Mouse (Mus musculus) midbrain, embryonic 15.5 days (tissue): ENCODE data around the gene Palmd. TPM values are rescaled to one million over a fixed set of nuclear protein-coding genes. Genes with fewer than 3 reads are reported as not detected.
A peak's percentile ranks its signal among the peaks of the same experiment; 100 is the strongest.

Source experiments
- ATAC-seq: fragments of 200-750 bp; cut with Nextera tagmentation; replicated peaks from 2 replicates; pipeline ENCODE4 v1.8.0; 2017; ENCODE audit warnings: moderate TSS enrichment
- H3K27ac ChIP-seq: fragments of 300-500 bp; sonication (generic); 2 replicates; pipeline ENCODE4 v1.5.1; 2015; ENCODE audit warnings: mild to moderate bottlenecking, inconsistent platforms
- H3K27me3 ChIP-seq: fragments of 300-500 bp; sonication (generic); replicated peaks from 2 replicates; pipeline ENCODE4 v1.6.1; 2015; ENCODE audit warnings: inconsistent platforms
- H3K36me3 ChIP-seq: fragments of 300-500 bp; sonication (generic); replicated peaks from 2 replicates; pipeline ENCODE4 v1.6.1; 2015; ENCODE audit warnings: inconsistent platforms
- H3K4me1 ChIP-seq: fragments of 300-500 bp; sonication (generic); 2 replicates; pipeline ENCODE4 v1.6.1; 2015; ENCODE audit warnings: inconsistent platforms
- H3K4me2 ChIP-seq: fragments of 300-500 bp; sonication (generic); 2 replicates; pipeline ENCODE4 v1.6.1; 2015; ENCODE audit warnings: inconsistent platforms, mild to moderate bottlenecking, moderate library complexity
- H3K4me3 ChIP-seq: fragments of 300-500 bp; sonication (generic); 2 replicates; pipeline ENCODE4 v1.5.1; 2015; ENCODE audit warnings: mild to moderate bottlenecking, inconsistent platforms
- H3K9ac ChIP-seq: fragments of 300-500 bp; sonication (generic); 2 replicates; pipeline ENCODE4 v1.6.1; 2015; ENCODE audit warnings: mild to moderate bottlenecking, inconsistent platforms
- H3K9me3 ChIP-seq: fragments of 300-500 bp; sonication (generic); 2 replicates; pipeline ENCODE4 v1.6.1; 2016; ENCODE audit warnings: inconsistent platforms
- WGBS: fragments of 180-500 bp; shearing (Covaris S2); methylation state at CpG from one replicate; pipeline ENCODE4 v1.1.7; 2015; ENCODE audit warnings: mixed read lengths; 5-methylcytosine and 5-hydroxymethylcytosine counted together
- polyA plus RNA-seq: library from polyadenylated mRNA; unstranded; fragments of >200 nt; fragmentation: Nextera tagmentation; extraction: Ambion mirVana; gene quantifications from 2 replicates; pipeline ENCODE4 v1.2.1, GENCODE M21; 2015

Palmd gene
- polyA plus RNA-seq, 1 experiment from 2014 or later, result 10.5 TPM

DNA sequence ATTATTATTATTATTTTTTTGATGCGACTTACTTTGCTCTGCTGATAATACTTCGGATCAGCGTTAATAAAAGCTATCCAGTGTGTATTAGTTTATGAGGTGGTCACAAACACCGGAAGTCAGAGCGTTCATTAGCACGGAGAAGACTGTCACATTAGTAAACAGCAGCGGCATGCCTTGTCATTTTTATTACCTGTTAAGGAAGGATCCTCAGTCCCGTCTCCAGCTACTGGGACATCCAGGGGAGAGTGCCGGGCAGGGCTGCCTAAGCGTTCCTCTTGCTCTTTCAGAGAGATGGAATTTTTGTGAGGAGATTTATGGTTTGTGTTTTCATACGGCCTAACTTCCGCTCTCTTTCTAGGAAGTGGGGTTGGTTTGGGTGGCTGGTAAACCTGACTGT is 45.7 kb downstream of the Palmd start:
- Histone ChIP-seq H3K27ac (no peak overlapping the region), H3K4me3 (no peak overlapping the region), H3K4me2 (no peak overlapping the region), H3K36me3 (no peaks in the 10 kb centered on the region), H3K27me3 (no peaks in the 10 kb centered on the region), H3K9me3 (no peaks in the 10 kb centered on the region), H3K4me1 (no peaks in the 10 kb centered on the region), H3K9ac (no peak overlapping the region)
- 91% methylated on average over 12 of the region's 12 CpGs for WGBS
- ATAC-seq, result no peak

DNA sequence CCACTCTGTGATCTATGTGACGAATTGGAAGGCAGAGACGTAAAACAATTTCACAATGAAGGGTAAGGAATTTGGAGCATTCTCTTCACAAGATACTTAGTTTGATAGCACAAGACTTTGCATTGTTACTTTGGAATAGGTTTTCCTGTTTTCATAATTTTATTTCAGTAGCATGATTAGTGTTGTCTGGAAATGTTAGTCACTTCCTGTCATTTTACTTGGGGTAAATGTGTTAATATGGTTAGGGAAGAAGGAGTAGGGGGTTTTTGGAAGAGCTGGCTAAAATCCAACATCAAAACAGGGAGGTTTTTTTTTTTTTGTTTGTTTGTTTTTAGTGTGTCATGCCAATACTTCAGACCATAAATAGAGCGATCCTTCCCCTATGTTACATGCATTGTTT is 47.3 kb downstream of the Palmd start:
- no peak for ATAC-seq
- H3K4me1 ChIP-seq, result no peaks in the 10 kb centered on the region
- no peaks in the 10 kb centered on the region for H3K27me3 ChIP-seq
- H3K9me3 ChIP-seq, result no peaks in the 10 kb centered on the region
- H3K9ac ChIP-seq, result no peak overlapping the region
- H3K36me3 ChIP-seq, result no peaks in the 10 kb centered on the region
- H3K4me2 ChIP-seq, result no peak overlapping the region
- H3K4me3 ChIP-seq, result no peak overlapping the region
- 89% methylated on average over 3 of the region's 3 CpGs for WGBS
- H3K27ac ChIP-seq, result no peak overlapping the region

DNA sequence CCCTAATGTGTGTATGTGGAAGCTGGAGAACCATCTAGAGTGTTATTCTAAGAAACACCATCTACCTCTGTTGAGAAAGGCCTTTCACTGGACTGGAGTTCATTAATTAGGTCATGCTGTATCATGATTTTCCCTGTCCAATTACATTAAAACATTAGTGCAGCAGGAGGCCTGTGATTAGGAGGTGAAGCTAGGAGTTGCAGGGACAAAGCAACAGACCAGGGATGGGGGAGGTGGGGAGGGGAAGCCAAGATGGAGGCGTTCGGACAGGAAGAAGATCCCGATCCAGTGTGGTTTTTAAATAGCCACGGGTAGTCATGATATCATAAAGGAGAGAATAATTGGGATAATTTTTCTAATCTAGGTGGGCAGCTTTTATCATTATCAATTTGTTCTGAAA is 51.8 kb downstream of the Palmd start:
- no peaks in the 10 kb centered on the region for H3K36me3 ChIP-seq
- H3K4me2 ChIP-seq, result no peak overlapping the region
- ATAC-seq, result no peak
- no peak overlapping the region for H3K9ac ChIP-seq
- no peak overlapping the region for H3K27ac ChIP-seq
- no peaks in the 10 kb centered on the region for H3K4me1 ChIP-seq
- H3K27me3 ChIP-seq, result no peaks in the 10 kb centered on the region
- no peak overlapping the region for H3K4me3 ChIP-seq
- 93% methylated on average over 4 of the region's 4 CpGs for WGBS
- H3K9me3 ChIP-seq, result no peaks in the 10 kb centered on the region

DNA sequence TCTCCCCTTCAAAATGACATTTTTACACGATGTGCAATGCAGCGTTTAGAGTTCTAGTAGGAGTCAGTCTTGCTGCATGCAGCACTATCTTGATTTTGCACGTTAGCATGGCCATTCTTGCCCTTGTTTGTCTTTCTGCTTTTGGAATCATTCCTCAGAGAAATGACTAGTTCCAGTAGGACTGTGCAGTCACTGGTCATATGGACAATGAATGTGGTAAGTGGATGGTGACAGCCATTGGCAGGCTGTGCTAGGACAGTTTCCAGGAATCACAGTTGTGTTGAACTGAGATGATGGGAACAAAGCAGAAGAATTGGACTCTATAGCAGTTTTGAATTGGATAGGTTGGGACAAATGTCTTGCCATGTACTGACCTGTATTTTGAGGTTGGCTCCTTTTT is 53.9 kb downstream of the Palmd start:
- no peak overlapping the region for H3K27ac ChIP-seq
- no peak overlapping the region for H3K4me2 ChIP-seq
- H3K36me3 ChIP-seq, result no peaks in the 10 kb centered on the region
- H3K4me1 ChIP-seq, result no peaks in the 10 kb centered on the region
- H3K9ac ChIP-seq, result no peak overlapping the region
- no peaks in the 10 kb centered on the region for H3K27me3 ChIP-seq
- H3K9me3 ChIP-seq, result no peaks in the 10 kb centered on the region
- H3K4me3 ChIP-seq, result no peak overlapping the region
- ATAC-seq, result no peak
- WGBS, result 89% methylated on average over 3 of the region's 3 CpGs

DNA sequence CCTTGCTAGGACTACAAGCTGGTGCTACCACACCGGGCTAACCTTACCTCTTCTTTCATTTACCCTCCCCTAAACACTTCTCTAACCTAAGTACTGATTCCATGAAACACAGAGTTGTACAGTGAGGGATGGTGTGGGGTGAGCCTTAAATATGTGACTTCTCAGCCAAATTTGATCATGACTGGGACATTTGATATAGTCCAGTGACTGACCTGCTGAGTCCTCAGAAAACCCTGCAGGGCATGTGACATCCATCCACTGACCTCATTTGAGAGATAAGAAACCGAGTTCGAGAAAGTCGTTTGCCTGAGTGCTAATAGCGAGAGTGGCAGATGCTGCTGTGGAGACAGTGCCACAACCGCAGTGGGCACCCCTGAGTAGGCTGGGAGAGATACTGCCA is 54.4 kb downstream of the Palmd start:
- H3K9me3 ChIP-seq, result no peaks in the 10 kb centered on the region
- no peaks in the 10 kb centered on the region for H3K36me3 ChIP-seq
- WGBS, result 90% methylated on average over 6 of the region's 6 CpGs
- no peaks in the 10 kb centered on the region for H3K4me1 ChIP-seq
- H3K4me2 ChIP-seq, result no peak overlapping the region
- no peak for ATAC-seq
- H3K9ac ChIP-seq, result no peak overlapping the region
- H3K27me3 ChIP-seq, result no peaks in the 10 kb centered on the region
- no peak overlapping the region for H3K4me3 ChIP-seq
- H3K27ac ChIP-seq, result no peak overlapping the region

DNA sequence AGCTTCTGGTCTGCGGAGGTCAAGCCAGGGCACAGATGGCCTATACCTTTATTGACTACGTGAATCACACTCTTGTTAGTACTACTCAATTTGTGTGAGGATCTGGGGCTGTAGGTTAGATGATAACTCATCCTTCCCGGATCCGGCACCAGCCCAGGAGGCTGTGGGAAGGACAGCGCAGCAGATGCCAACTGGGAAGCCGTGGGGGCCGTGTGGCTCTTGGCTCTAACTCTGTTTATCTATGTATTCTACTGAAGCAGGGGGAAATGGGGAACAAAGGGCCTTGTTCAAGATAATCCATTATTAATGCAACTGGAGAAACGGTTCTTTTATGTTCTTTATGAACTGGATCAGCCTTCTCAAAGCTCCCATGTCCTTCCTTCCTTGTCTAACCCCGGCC is 62.2 kb downstream of the Palmd start:
- 0 out of 2 replicates have a peak, but pooled peaks have one; percentile 16 for ATAC-seq
- Histone ChIP-seq H3K4me1 (no peaks in the 10 kb centered on the region), H3K36me3 (no peaks in the 10 kb centered on the region), H3K9ac (no peak overlapping the region), H3K4me2 (no peak overlapping the region), H3K9me3 (no peaks in the 10 kb centered on the region), H3K27ac (no peak overlapping the region), H3K4me3 (no peak overlapping the region), H3K27me3 (no peaks in the 10 kb centered on the region)
- 51% methylated on average over 9 of the region's 9 CpGs for WGBS

DNA sequence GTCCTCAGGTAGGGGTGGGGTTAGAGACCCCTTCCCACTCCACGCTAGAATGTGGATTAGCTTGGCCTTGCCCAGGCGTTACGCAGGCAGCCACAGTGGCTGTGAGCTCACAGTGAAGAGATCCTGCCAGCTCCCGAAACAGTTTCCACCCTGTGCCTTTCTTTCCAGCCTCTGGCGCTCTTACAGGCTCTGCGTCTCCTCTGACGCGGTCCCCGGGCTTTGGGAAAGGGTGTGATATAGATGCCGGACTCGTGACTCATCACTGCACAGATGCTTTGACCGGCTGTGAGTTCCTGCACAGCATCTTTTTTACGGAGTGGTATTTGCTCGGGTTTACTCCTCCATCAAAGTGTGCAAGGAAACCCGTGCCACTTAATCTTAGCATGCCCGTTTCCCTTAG is 62.9 kb downstream of the Palmd start:
- Histone ChIP-seq H3K36me3 (no peaks in the 10 kb centered on the region), H3K9me3 (no peaks in the 10 kb centered on the region), H3K4me3 (no peak overlapping the region), H3K4me2 (no peak overlapping the region), H3K9ac (no peak overlapping the region), H3K27me3 (no peaks in the 10 kb centered on the region), H3K27ac (no peak overlapping the region), H3K4me1 (no peaks in the 10 kb centered on the region)
- WGBS, result 84% methylated on average over 16 of the region's 16 CpGs
- no peak for ATAC-seq

DNA sequence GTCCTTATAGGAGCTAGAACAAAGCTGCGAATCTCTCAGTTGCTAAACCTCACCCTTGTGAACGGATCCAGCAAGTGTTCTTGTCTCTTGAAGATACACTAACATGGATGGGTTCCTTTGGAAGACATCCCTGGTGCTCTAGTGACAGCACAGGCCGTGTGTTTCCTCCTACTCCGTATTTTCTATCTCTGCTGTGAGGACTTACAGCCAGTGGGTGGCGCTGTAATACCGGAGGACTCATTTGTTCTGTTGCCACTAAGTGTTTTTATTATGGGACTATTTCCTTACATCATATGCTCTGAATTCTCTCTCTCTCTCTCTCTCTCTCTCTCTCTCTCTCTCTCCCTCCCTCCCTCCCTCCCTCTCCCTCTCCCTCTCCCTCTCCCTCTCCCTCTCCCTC is 64.6 kb downstream of the Palmd start:
- no peaks in the 10 kb centered on the region for H3K27me3 ChIP-seq
- no peak overlapping the region for H3K4me2 ChIP-seq
- H3K27ac ChIP-seq, result no peak overlapping the region
- H3K9ac ChIP-seq, result no peak overlapping the region
- 23% methylated on average over 6 of the region's 6 CpGs for WGBS
- H3K9me3 ChIP-seq, result no peaks in the 10 kb centered on the region
- H3K4me1 ChIP-seq, result no peaks in the 10 kb centered on the region
- no peak overlapping the region for H3K4me3 ChIP-seq
- peak; percentile 84 for ATAC-seq
- no peaks in the 10 kb centered on the region for H3K36me3 ChIP-seq

DNA sequence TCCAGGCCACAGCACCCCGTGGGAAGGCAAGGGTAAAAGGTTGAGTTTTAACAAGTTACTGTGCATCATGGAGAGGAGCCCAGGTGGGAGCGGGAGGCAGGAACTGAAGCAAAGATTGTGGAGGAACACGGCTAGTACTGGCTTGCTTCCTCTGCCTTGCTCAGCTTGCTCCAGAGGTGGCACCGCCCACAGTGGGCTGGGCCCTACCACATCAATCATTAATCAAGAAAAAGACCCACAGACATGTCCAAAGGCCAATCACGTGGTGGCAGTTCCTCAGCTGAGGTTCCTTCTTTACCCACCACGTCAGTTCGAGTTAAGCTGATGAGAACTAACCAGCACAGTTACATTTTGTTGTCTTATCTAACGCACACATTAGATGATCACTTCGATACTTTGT is 75.9 kb downstream of the Palmd start:
- Histone ChIP-seq H3K36me3 (no peaks in the 10 kb centered on the region), H3K27ac (no peak overlapping the region), H3K9ac (no peak overlapping the region), H3K4me1 (no peaks in the 10 kb centered on the region; the same call in 1 of the 2 replicates), H3K4me3 (no peak overlapping the region), H3K4me2 (no peak overlapping the region), H3K27me3 (no peaks in the 10 kb centered on the region), H3K9me3 (no peaks in the 10 kb centered on the region)
- WGBS, result 90% methylated on average over 9 of the region's 9 CpGs
- ATAC-seq, result no peak

DNA sequence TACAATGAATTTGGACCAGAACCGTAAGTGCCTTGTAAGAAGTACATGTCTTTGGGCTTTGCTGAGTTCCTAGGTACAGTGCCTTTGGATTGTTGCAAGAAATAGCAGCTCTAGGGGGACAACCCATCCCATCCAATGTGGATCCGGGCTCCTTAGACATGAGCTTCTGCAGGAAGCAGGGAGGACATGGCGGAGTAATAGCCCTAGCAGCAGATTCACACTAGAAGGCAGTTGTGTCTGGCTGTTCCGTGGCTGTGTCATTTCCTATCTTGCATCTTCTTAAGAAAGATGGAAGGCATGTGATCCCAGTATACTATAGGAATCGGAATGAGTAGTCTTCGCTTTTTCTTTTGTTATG is 76.6 kb downstream of the Palmd start:
- no peak overlapping the region for H3K9ac ChIP-seq
- H3K4me2 ChIP-seq, result no peak overlapping the region
- no peaks in the 10 kb centered on the region for H3K9me3 ChIP-seq
- H3K36me3 ChIP-seq, result no peaks in the 10 kb centered on the region
- H3K4me1 ChIP-seq, result no peaks in the 10 kb centered on the region; the same call in 1 of the 2 replicates
- ATAC-seq, result no peak
- H3K27me3 ChIP-seq, result no peaks in the 10 kb centered on the region
- WGBS, result 78% methylated on average over 6 of the region's 6 CpGs
- H3K27ac ChIP-seq, result no peak overlapping the region
- H3K4me3 ChIP-seq, result no peak overlapping the region

DNA sequence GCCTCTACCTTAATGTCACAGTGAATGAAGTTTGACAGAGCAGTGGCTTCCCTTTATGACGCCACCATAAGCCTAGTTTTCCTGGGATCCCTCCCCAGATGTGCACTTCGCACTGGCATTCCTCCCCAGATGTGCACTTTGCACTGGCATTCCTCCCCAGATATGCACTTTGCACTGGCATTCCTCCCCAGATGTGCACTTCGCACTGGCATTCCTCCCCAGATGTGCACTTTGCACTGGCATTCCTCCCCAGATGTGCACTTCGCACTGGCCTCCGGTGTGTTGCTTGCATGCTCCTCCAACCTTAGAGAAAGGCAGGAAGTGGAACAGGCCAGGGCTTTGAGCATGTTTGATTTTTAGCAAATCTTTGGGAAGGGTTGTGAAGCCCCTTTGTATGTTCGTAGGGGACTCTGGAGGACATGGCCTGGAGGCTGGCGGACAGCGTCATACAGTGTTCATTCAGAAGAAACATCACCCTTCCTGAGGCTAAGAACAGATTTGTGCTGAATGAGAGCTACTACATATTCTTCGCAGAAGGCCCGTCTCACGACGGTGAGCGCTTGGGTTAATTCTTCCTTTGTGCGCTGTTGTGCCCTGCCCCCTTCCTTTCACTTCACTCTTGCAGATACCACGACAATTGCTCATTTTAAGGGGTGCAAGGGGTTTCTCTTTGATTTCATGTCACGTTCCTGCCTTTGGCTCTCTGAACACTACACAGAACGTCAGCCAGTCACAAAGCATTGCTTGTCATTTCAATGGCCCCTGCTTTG is 77.2 kb downstream of the Palmd start:
- H3K27ac ChIP-seq, result no peak overlapping the region
- peak; percentile 46; the same call in 1 of the 2 replicates for ATAC-seq
- no peak overlapping the region for H3K4me2 ChIP-seq
- 48% methylated on average over 17 of the region's 17 CpGs for WGBS
- no peaks in the 10 kb centered on the region for H3K27me3 ChIP-seq
- H3K4me1 ChIP-seq, result no peaks in the 10 kb centered on the region; the same call in 1 of the 2 replicates
- no peaks in the 10 kb centered on the region for H3K36me3 ChIP-seq
- no peak overlapping the region for H3K9ac ChIP-seq
- no peaks in the 10 kb centered on the region for H3K9me3 ChIP-seq
- H3K4me3 ChIP-seq, result no peak overlapping the region

DNA sequence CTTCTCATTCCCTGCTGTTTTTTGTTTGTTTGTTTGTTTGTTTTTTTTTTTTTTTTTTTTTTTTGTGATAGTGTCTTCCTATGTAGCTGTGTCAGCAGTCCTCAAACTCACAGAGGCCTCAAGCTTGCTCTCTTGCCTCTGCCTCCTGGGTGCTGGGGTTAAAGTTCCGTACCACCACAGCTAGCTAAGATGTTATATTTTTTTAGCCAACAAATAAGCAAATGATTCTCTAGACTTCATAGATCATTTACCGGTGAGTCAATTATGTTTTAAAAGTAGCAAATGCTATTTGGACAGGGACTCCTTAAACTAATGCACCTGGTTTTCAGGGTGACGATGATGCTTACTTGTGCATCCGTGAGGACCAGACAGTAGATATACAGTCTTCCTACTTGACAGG is 78.2 kb downstream of the Palmd start:
- H3K27ac ChIP-seq, result no peak overlapping the region
- over 99% methylated on average over 4 of the region's 4 CpGs for WGBS
- no peak overlapping the region for H3K4me3 ChIP-seq
- H3K9ac ChIP-seq, result no peak overlapping the region
- H3K36me3 ChIP-seq, result no peaks in the 10 kb centered on the region
- no peaks in the 10 kb centered on the region; the same call in 1 of the 2 replicates for H3K4me1 ChIP-seq
- ATAC-seq, result no peak
- no peak overlapping the region for H3K4me2 ChIP-seq
- no peaks in the 10 kb centered on the region for H3K27me3 ChIP-seq
- no peaks in the 10 kb centered on the region for H3K9me3 ChIP-seq

DNA sequence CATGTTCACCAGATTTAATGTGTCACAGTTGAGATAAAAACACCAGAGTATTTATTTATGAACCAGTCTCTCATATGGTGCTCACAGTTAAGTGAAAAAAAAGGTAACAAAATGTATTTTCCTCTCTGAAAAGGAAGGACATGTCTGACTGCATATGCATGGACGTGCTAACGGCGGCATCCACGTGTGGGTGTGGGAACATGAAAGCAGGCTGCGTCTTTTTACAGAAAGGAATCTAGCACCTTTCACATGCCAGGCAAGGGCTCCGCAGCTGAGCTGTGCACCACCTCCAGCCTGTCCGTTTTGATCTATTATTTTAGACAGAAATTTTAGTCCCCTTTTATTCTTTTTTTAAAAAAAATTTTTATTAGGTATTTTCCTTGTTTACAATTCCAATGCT is 79.4 kb downstream of the Palmd start:
- WGBS, result 89% methylated on average over 7 of the region's 7 CpGs
- Histone ChIP-seq H3K4me2 (no peak overlapping the region), H3K4me3 (no peak overlapping the region), H3K27ac (no peak overlapping the region), H3K36me3 (no peaks in the 10 kb centered on the region), H3K9ac (no peak overlapping the region), H3K27me3 (no peaks in the 10 kb centered on the region), H3K9me3 (no peaks in the 10 kb centered on the region), H3K4me1 (no peaks in the 10 kb centered on the region; the same call in 1 of the 2 replicates)
- no peak for ATAC-seq
